Mouse (Mus musculus): ENCODE data around the gene Pnpla2. TPM values are rescaled to one million over a fixed set of nuclear protein-coding genes. Genes with fewer than 3 reads are reported as not detected.

The Pnpla2 gene
- polyA plus RNA-seq (2012), result 168 and 188 TPM in 2 replicates

GRCm38 (mm10) chr7:141454967-141455551 lies at the start of gene Pnpla2:
Gene Pnpla2, plus strand, starts transcription at chr7:141455198.

GRCm38 (mm10) chr7:141413809-141414584 lies 41.0 kb upstream of the Pnpla2 start, which contains the start of gene Gatd1:
Gene Gatd1, minus strand, starts transcription at chr7:141414136.

GRCm38 (mm10) chr7:141429310-141429709 lies 25.7 kb upstream of the Pnpla2 start, which contains the start of gene Cend1:
Gene Cend1, minus strand, starts transcription at chr7:141429491.

GRCm38 (mm10) chr7:141437178-141438120 lies 17.5 kb upstream of the Pnpla2 start, which contains the start of gene Slc25a22:
Gene Slc25a22, minus strand, starts transcription at chr7:141437892.

GRCm38 (mm10) chr7:141443828-141444237 lies 11.2 kb upstream of the Pnpla2 start, which contains the start of gene Pidd1:
Gene Pidd1, minus strand, starts transcription at chr7:141444025.

GRCm38 (mm10) chr7:141447110-141447991 lies 7.6 kb upstream of the Pnpla2 start, which contains the start of gene Rplp2:
Gene Rplp2, plus strand, starts transcription at chr7:141447370.

GRCm38 (mm10) chr7:141460391-141461113 lies 5.6 kb downstream of the Pnpla2 start, which contains the start of gene Cracr2b:
Gene Cracr2b, plus strand, starts transcription at chr7:141461094.

GRCm38 (mm10) chr7:141467230-141468030 lies 12.4 kb downstream of the Pnpla2 start, which contains the start of gene Cd151:
Gene Cd151, plus strand, starts transcription at chr7:141467392.

GRCm38 (mm10) chr7:141475011-141475804 lies 20.2 kb downstream of the Pnpla2 start, which contains the start of the genes Polr2l and Tspan4:
Gene Polr2l, minus strand, starts transcription at chr7:141475132.
Gene Tspan4, plus strand, starts transcription at chr7:141475240.

Other genes with a start within 250 kb of the Pnpla2 start
- gene Lmntd2, start 241.1 kb upstream of the Pnpla2 start, polyA plus RNA-seq (2012), result 0.20 and 0.49 TPM in 2 replicates
- 13.1 and 15.1 TPM in 2 replicates for gene Rassf7, start 239.3 kb upstream of the Pnpla2 start, polyA plus RNA-seq (2012)
- 130 and 156 TPM in 2 replicates for gene Phrf1, start 226.4 kb upstream of the Pnpla2 start, polyA plus RNA-seq (2012)
- gene Irf7, start 188.7 kb upstream of the Pnpla2 start, polyA plus RNA-seq (2012), result 47.5 and 78.3 TPM in 2 replicates
- gene Cdhr5, start 178.4 kb upstream of the Pnpla2 start, polyA plus RNA-seq (2012), result 0.04 TPM in 1 of 2 replicates, not detected in the other
- not detected in 2 replicates for gene Sct, start 176.1 kb upstream of the Pnpla2 start, polyA plus RNA-seq (2012)
- gene Drd4, start 163.2 kb upstream of the Pnpla2 start, polyA plus RNA-seq (2012), result 0.03 TPM in 1 of 2 replicates, not detected in the other
- 77.8 and 93.7 TPM in 2 replicates for gene Deaf1, start 127.5 kb upstream of the Pnpla2 start, polyA plus RNA-seq (2012)
- 11.4 and 11.9 TPM in 2 replicates for gene Tmem80, start 127.5 kb upstream of the Pnpla2 start, polyA plus RNA-seq (2012)
- 0.39 and 1.3 TPM in 2 replicates for gene Eps8l2, start 116.3 kb upstream of the Pnpla2 start, polyA plus RNA-seq (2012)
- 342 and 397 TPM in 2 replicates for gene Taldo1, start 63.0 kb upstream of the Pnpla2 start, polyA plus RNA-seq (2012)
- gene Gatd1, start 41.1 kb upstream of the Pnpla2 start, polyA plus RNA-seq (2012), result 8.0 and 12.4 TPM in 2 replicates
- not detected in 2 replicates for gene Cend1, start 25.7 kb upstream of the Pnpla2 start, polyA plus RNA-seq (2012)
- 79.5 and 83.9 TPM in 2 replicates for gene Slc25a22, start 17.3 kb upstream of the Pnpla2 start, polyA plus RNA-seq (2012)
- gene Pidd1, start 11.2 kb upstream of the Pnpla2 start, polyA plus RNA-seq (2012), result 53.9 and 66.7 TPM in 2 replicates
- 8,310 and 8,668 TPM in 2 replicates for gene Rplp2, start 7.8 kb upstream of the Pnpla2 start, polyA plus RNA-seq (2012)
- gene Cracr2b, start 5.9 kb downstream of the Pnpla2 start, polyA plus RNA-seq (2012), result 20.9 and 46.2 TPM in 2 replicates
- gene Cd151, start 12.2 kb downstream of the Pnpla2 start, polyA plus RNA-seq (2012), result 19.8 and 21.9 TPM in 2 replicates
- 70.2 and 83.1 TPM in 2 replicates for gene Polr2l, start 19.9 kb downstream of the Pnpla2 start, polyA plus RNA-seq (2012)
- 27.3 and 28.2 TPM in 2 replicates for gene Tspan4, start 20.0 kb downstream of the Pnpla2 start, polyA plus RNA-seq (2012)
- gene Chid1, start 84.7 kb downstream of the Pnpla2 start, polyA plus RNA-seq (2012), result 17.8 and 29.0 TPM in 2 replicates
- 25.0 and 25.3 TPM in 2 replicates for gene Ap2a2, start 107.0 kb downstream of the Pnpla2 start, polyA plus RNA-seq (2012)
- gene Muc6, start 200.1 kb downstream of the Pnpla2 start, polyA plus RNA-seq (2012), result 0.06 and 0.26 TPM in 2 replicates
- 0.10 TPM in 1 of 2 replicates, not detected in the other for gene Muc2, start 235.1 kb downstream of the Pnpla2 start, polyA plus RNA-seq (2012)